Mouse (Mus musculus) liver, adult 2 months (tissue): ENCODE measurements around the gene Slc6a5. TPM values are rescaled to one million over a fixed set of nuclear protein-coding genes. Genes with fewer than 3 reads are reported as not detected.

Experiments used
- DNase-seq: peaks from one replicate; pipeline ENCODE4 v3.0.0-alpha.2; 2011; ENCODE audit warnings: low read depth, low spot score; ENCODE audit errors: extremely low read depth
- H3K27ac ChIP-seq: fragments of 200-500 bp; replicated peaks from 2 replicates; pipeline ENCODE4 v1.5.1; 2012; ENCODE audit warnings: low read depth, mild to moderate bottlenecking, control low read depth, inconsistent platforms, low read length; ENCODE audit not compliant: insufficient read depth
- H3K27me3 ChIP-seq: fragments of 200-500 bp; 2 replicates; pipeline ENCODE4 v1.6.1; 2012; ENCODE audit warnings: mild to moderate bottlenecking, moderate library complexity, low read length, inconsistent platforms; ENCODE audit not compliant: control insufficient read depth, insufficient read depth
- H3K36me3 ChIP-seq: fragments of 200-500 bp; 2 replicates; pipeline ENCODE4 v1.6.1; 2012; ENCODE audit warnings: low read length, inconsistent platforms; ENCODE audit not compliant: control insufficient read depth, insufficient read depth
- H3K4me1 ChIP-seq: fragments of 200-500 bp; 2 replicates; pipeline ENCODE4 v1.6.1; 2011; ENCODE audit warnings: low read length; ENCODE audit not compliant: control insufficient read depth, insufficient read depth
- H3K4me3 ChIP-seq: fragments of 200-500 bp; 2 replicates; pipeline ENCODE4 v1.5.1; 2011; ENCODE audit warnings: low read depth, mild to moderate bottlenecking, control low read depth, low read length, moderate library complexity; ENCODE audit not compliant: insufficient read depth
- H3K79me2 ChIP-seq: fragments of 200-500 bp; 2 replicates; pipeline ENCODE4 v1.6.1; 2012; ENCODE audit warnings: inconsistent platforms, mild to moderate bottlenecking, low read length, moderate library complexity; ENCODE audit not compliant: control insufficient read depth, insufficient read depth
- H3K9ac ChIP-seq: fragments of 200-500 bp; 2 replicates; pipeline ENCODE4 v1.6.1; 2012; ENCODE audit warnings: low read depth, mild to moderate bottlenecking, control low read depth, inconsistent platforms, low read length
- CTCF ChIP-seq: fragments of 200-500 bp; IDR thresholded peaks from 2 replicates; pipeline ENCODE4 v1.5.1; 2011; ENCODE audit warnings: low read depth, low read length, control low read depth
- POLR2A ChIP-seq: fragments of 200-500 bp; IDR thresholded peaks from 2 replicates; pipeline ENCODE4 v1.6.1; 2011; ENCODE audit warnings: low read length, control low read depth; ENCODE audit not compliant: insufficient read depth; ENCODE audit errors: extremely low read depth
- WGBS: fragments of 180-500 bp; shearing (Covaris S2); methylation state at CpG from one replicate; pipeline ENCODE4 v1.1.7; 2018; 5-methylcytosine and 5-hydroxymethylcytosine counted together
- polyA plus RNA-seq: library from polyadenylated mRNA; depleted of rRNA; stranded (reverse); fragments of >200 nt; gene quantifications from 2 replicates; pipeline ENCODE4 v1.2.3, GENCODE M21; 2012
- total RNA-seq: library from RNA; depleted of rRNA; stranded (reverse); fragments of >200 nt; gene quantifications from 2 replicates; pipeline ENCODE4 v1.2.3, GENCODE M21; 2014

Slc6a5 gene
- total and polyA plus RNA-seq, 2 experiments = not detected

DNA sequence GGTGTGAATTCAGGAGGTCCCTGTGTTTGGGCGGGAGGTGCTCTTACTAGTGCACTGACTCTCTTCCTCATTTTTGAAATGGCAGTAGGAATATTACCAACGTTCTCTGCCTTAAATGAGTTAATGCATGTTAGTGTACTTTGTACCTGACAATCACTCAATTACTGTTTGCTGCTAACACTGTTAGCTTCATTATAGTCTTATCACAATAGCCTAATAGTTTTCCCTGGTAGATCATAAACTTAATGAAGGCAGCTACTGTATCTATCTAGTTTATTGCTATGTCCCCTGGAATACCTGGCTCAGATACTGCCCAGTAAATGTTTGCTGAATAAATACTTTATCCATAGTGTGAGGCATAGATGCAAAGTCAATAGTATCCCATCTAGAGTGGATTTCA is 15.2 kb upstream of the Slc6a5 start:
- H3K79me2 ChIP-seq = no peaks in the 10 kb centered on the region
- TF ChIP-seq CTCF = no peak
- TF ChIP-seq POLR2A = no peak
- no peaks in the 10 kb centered on the region for H3K4me1 ChIP-seq
- no peak overlapping the region for H3K4me3 ChIP-seq
- no peak for DNase-seq
- 50% methylated on average over 2 of the region's 2 CpGs for WGBS
- H3K27me3 ChIP-seq = no peaks in the 10 kb centered on the region; the same call in 1 of the 2 replicates
- H3K36me3 ChIP-seq = no peaks in the 10 kb centered on the region
- H3K9ac ChIP-seq = no peak overlapping the region
- H3K27ac ChIP-seq = no peak overlapping the region

- 60% methylated on average over 6 of the region's 6 CpGs for WGBS
- Histone ChIP-seq H3K4me1 (no peaks in the 10 kb centered on the region), H3K4me3 (no peak overlapping the region), H3K9ac (no peak overlapping the region), H3K79me2 (no peaks in the 10 kb centered on the region), H3K36me3 (no peaks in the 10 kb centered on the region), H3K27ac (no peak overlapping the region), H3K27me3 (no peaks in the 10 kb centered on the region; the same call in 1 of the 2 replicates)
- DNase-seq = no peak
- TF ChIP-seq CTCF (no peak), POLR2A (no peak)
Measured at GRCm38 (mm10) chr7:49895296-49895695, 14.7 kb upstream of the Slc6a5 start.

DNA sequence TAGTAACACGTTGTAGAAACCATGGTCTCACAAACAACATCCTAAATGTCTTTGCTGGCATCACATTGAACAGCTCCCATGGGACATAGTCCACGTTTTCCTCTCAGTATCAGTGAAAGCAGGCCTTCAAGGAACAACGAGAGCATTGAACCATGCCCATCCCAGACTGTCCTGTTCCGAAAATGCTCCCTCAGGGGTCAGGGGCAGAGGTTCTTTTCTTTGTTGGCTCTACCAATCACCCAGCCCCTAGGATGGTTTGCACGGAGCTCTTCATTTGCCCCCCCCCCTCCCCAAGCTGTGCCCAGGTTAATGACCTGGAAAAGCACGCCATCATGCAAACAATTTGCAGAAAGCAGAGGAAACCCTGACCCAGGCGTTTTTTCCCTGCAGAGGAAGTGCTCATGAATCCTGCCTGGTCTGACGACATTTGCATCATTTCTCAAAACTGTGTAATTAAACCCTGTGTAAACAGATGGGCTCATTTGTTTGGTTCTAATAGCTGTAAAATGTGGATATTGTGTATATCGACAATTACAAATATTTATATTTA is 7.9 kb upstream of the Slc6a5 start:
- Histone ChIP-seq H3K27me3 (no peaks in the 10 kb centered on the region; the same call in 1 of the 2 replicates), H3K27ac (no peak overlapping the region), H3K36me3 (no peaks in the 10 kb centered on the region), H3K4me1 (no peaks in the 10 kb centered on the region), H3K9ac (no peak overlapping the region), H3K79me2 (no peaks in the 10 kb centered on the region), H3K4me3 (no peak overlapping the region)
- TF ChIP-seq POLR2A (no peak), CTCF (no peak)
- DNase-seq = peak; percentile 11
- 41% methylated on average over 9 of the region's 9 CpGs for WGBS

- H3K4me1 ChIP-seq = peaks cover 2% of the 10 kb centered on the region; the same call in 1 of the 2 replicates
- peaks cover 30% of the 10 kb centered on the region for H3K27me3 ChIP-seq
- H3K4me3 ChIP-seq = no peak overlapping the region
- DNase-seq = no peak
- WGBS = 8% methylated on average over 28 of the region's 28 CpGs
- H3K9ac ChIP-seq = no peak overlapping the region
- no peaks in the 10 kb centered on the region for H3K36me3 ChIP-seq
- H3K79me2 ChIP-seq = no peaks in the 10 kb centered on the region
- no peak overlapping the region for H3K27ac ChIP-seq
- TF ChIP-seq CTCF = no peak
- TF ChIP-seq POLR2A = no peak
Measured at GRCm38 (mm10) chr7:49907191-49908171, 2.5 kb upstream of the Slc6a5 start.

GRCm38 (mm10) chr7:49908181-49908855 is 1.6 kb upstream of the Slc6a5 start:
- Histone ChIP-seq H3K79me2 (no peaks in the 10 kb centered on the region), H3K36me3 (no peaks in the 10 kb centered on the region), H3K9ac (no peak overlapping the region), H3K27ac (no peak overlapping the region), H3K4me1 (peaks cover 2% of the 10 kb centered on the region; the same call in 1 of the 2 replicates), H3K4me3 (no peak overlapping the region), H3K27me3 (peaks cover 30% of the 10 kb centered on the region)
- TF ChIP-seq CTCF (no peak), POLR2A (no peak)
- DNase-seq = no peak
- WGBS = 3% methylated on average over 24 of the region's 24 CpGs
